Mouse (Mus musculus): ENCODE data around the gene Comt. TPM values are rescaled to one million over a fixed set of nuclear protein-coding genes. Genes with fewer than 3 reads are reported as not detected.

The Comt gene
- polyA plus RNA-seq (2014; fragmentation: Nextera tagmentation; extraction: Ambion mirVana) = 50.8 and 52.5 TPM in 2 replicates

GRCm38 (mm10) chr16:18426802-18427280 is at the start of gene Comt:
Comt (minus strand) TSS chr16:18426852.
- H3K27ac ChIP-seq (ENCODE audit: low read depth, low read length) = no peak within 1 kb of the TSS
- peak within 1 kb of the TSS; percentile 83 for H3K9ac ChIP-seq (ENCODE audit: low read length)
- H3K9me3 ChIP-seq (ENCODE audit: control insufficient read depth, low read length) = no peaks in the 10 kb centered on the region
- no peaks in the 10 kb centered on the region for H3K36me3 ChIP-seq (ENCODE audit: control insufficient read depth, insufficient read depth, low read length)
- peak; percentile 88 for DNase-seq (ENCODE audit: low spot score, missing footprints)
- peak within 1 kb of the TSS; percentile 81 for H3K4me2 ChIP-seq
- H3K27me3 ChIP-seq (ENCODE audit: control insufficient read depth, insufficient read depth, low read length) = no peaks in the 10 kb centered on the region
- no peak for ATAC-seq (ENCODE audit: low FRiP score)
- H3K4me1 ChIP-seq (ENCODE audit: control insufficient read depth, insufficient read depth, low read length) = peaks cover 7% of the 10 kb centered on the region
- peak within 1 kb of the TSS; percentile 67 for H3K4me3 ChIP-seq (ENCODE audit: low read depth, low read length)
- 60% methylated on average over 5 of the region's 5 CpGs for WGBS

- 78% methylated on average over 2 of the region's 2 CpGs for WGBS
- no peak for ATAC-seq (ENCODE audit: low FRiP score)
- H3K27me3 ChIP-seq (ENCODE audit: control insufficient read depth, insufficient read depth, low read length) = no peaks in the 10 kb centered on the region
- H3K9me3 ChIP-seq (ENCODE audit: control insufficient read depth, low read length) = no peaks in the 10 kb centered on the region
- H3K27ac ChIP-seq (ENCODE audit: low read depth, low read length) = no peak overlapping the region
- no peak overlapping the region for H3K4me2 ChIP-seq
- no peaks in the 10 kb centered on the region for H3K4me1 ChIP-seq (ENCODE audit: control insufficient read depth, insufficient read depth, low read length)
- DNase-seq (ENCODE audit: low spot score, missing footprints) = no peak
- H3K36me3 ChIP-seq (ENCODE audit: control insufficient read depth, insufficient read depth, low read length) = peaks cover 2% of the 10 kb centered on the region; the same call in 1 of the 2 replicates
- H3K4me3 ChIP-seq (ENCODE audit: low read depth, low read length) = no peak overlapping the region
- H3K9ac ChIP-seq (ENCODE audit: low read length) = no peak overlapping the region
These were observed 47.4 kb upstream of the Comt start for GRCm38 (mm10) chr16:18474021-18474420.

- H3K27ac ChIP-seq (ENCODE audit: low read depth, low read length) = no peak overlapping the region
- no peak overlapping the region for H3K4me2 ChIP-seq
- DNase-seq (ENCODE audit: low spot score, missing footprints) (peak; percentile 31), ATAC-seq (ENCODE audit: low FRiP score) (no peak)
- 93% methylated on average over 8 of the region's 8 CpGs for WGBS
- no peaks in the 10 kb centered on the region for H3K27me3 ChIP-seq (ENCODE audit: control insufficient read depth, insufficient read depth, low read length)
- peaks cover 2% of the 10 kb centered on the region; the same call in 1 of the 2 replicates for H3K36me3 ChIP-seq (ENCODE audit: control insufficient read depth, insufficient read depth, low read length)
- no peak overlapping the region for H3K9ac ChIP-seq (ENCODE audit: low read length)
- no peaks in the 10 kb centered on the region for H3K4me1 ChIP-seq (ENCODE audit: control insufficient read depth, insufficient read depth, low read length)
- no peaks in the 10 kb centered on the region for H3K9me3 ChIP-seq (ENCODE audit: control insufficient read depth, low read length)
- no peak overlapping the region for H3K4me3 ChIP-seq (ENCODE audit: low read depth, low read length)
These were observed 46.3 kb upstream of the Comt start for GRCm38 (mm10) chr16:18472976-18473375.

DNA sequence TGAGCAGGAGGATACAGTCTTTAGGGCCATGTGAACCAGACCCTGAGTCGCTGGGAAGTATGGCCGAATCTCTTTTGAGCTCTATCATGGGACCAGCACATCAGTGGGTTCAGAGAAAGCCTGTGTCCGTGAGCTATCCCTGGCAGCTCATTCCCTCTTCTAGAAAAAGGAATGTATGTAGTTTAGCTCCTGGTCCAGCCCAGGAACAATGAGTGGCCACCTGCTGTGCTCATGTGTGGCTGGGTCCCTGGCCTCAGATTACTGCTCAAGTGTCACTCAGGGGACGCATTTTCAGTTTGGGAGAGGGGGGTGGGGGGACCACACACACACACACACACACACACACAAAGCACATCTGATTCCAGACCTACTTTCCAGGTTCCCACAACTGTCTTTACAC is 45.8 kb upstream of the Comt start:
- DNase-seq (ENCODE audit: low spot score, missing footprints) = peak; percentile 51
- Histone ChIP-seq H3K4me1 (ENCODE audit: control insufficient read depth, insufficient read depth, low read length) (no peaks in the 10 kb centered on the region), H3K4me3 (ENCODE audit: low read depth, low read length) (no peak overlapping the region), H3K27ac (ENCODE audit: low read depth, low read length) (no peak overlapping the region), H3K9me3 (ENCODE audit: control insufficient read depth, low read length) (no peaks in the 10 kb centered on the region), H3K27me3 (ENCODE audit: control insufficient read depth, insufficient read depth, low read length) (no peaks in the 10 kb centered on the region), H3K36me3 (ENCODE audit: control insufficient read depth, insufficient read depth, low read length) (peaks cover 2% of the 10 kb centered on the region; the same call in 1 of the 2 replicates), H3K4me2 (no peak overlapping the region), H3K9ac (ENCODE audit: low read length) (no peak overlapping the region)
- ATAC-seq (ENCODE audit: low FRiP score) = no peak
- WGBS = 69% methylated on average over 4 of the region's 4 CpGs

GRCm38 (mm10) chr16:18471976-18472375 is 45.3 kb upstream of the Comt start:
- Histone ChIP-seq H3K9ac (ENCODE audit: low read length) (no peak overlapping the region), H3K4me2 (no peak overlapping the region), H3K4me3 (ENCODE audit: low read depth, low read length) (no peak overlapping the region), H3K36me3 (ENCODE audit: control insufficient read depth, insufficient read depth, low read length) (peaks cover 2% of the 10 kb centered on the region; the same call in 1 of the 2 replicates), H3K27ac (ENCODE audit: low read depth, low read length) (no peak overlapping the region), H3K27me3 (ENCODE audit: control insufficient read depth, insufficient read depth, low read length) (no peaks in the 10 kb centered on the region), H3K9me3 (ENCODE audit: control insufficient read depth, low read length) (no peaks in the 10 kb centered on the region), H3K4me1 (ENCODE audit: control insufficient read depth, insufficient read depth, low read length) (no peaks in the 10 kb centered on the region)
- ATAC-seq (ENCODE audit: low FRiP score) (no peak), DNase-seq (ENCODE audit: low spot score, missing footprints) (peak; percentile 70)
- 80% methylated on average over 6 of the region's 6 CpGs for WGBS

DNA sequence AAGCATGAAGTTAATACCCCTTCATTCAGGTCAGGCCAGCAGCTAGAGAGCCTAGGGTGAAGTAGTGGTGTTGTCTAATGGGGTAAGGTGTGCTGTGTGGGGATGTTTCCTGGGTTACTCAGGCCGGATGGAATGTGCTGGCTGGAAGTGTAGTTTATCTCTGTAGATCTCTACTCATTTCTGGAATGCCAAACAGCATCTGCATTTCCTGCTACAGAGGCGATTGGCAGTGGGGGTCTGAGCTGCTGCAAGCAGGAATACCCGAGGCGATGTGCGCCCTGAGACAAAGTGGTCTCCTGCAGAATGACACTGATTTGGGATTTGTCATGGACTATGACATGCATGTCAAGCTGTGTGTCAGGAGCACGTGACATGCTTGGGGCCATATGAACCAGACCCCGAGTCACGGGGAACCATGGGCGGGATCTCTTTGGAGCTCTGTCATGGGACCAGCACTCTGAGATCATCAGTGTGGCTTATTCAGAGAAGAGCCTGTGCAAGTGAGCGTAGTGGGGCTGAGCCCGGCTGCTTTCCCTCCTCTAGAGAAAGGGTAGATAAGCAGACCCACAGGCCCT is 44.8 kb upstream of the Comt start:
- Histone ChIP-seq H3K36me3 (ENCODE audit: control insufficient read depth, insufficient read depth, low read length) (peaks cover 2% of the 10 kb centered on the region; the same call in 1 of the 2 replicates), H3K9me3 (ENCODE audit: control insufficient read depth, low read length) (no peaks in the 10 kb centered on the region), H3K4me1 (ENCODE audit: control insufficient read depth, insufficient read depth, low read length) (no peaks in the 10 kb centered on the region), H3K27me3 (ENCODE audit: control insufficient read depth, insufficient read depth, low read length) (no peaks in the 10 kb centered on the region), H3K9ac (ENCODE audit: low read length) (no peak overlapping the region), H3K4me3 (ENCODE audit: low read depth, low read length) (no peak overlapping the region), H3K4me2 (no peak overlapping the region), H3K27ac (ENCODE audit: low read depth, low read length) (no peak overlapping the region)
- WGBS = 88% methylated on average over 11 of the region's 11 CpGs
- ATAC-seq (ENCODE audit: low FRiP score) (no peak), DNase-seq (ENCODE audit: low spot score, missing footprints) (peak; percentile 44)

- Histone ChIP-seq H3K4me2 (no peak overlapping the region), H3K27me3 (ENCODE audit: control insufficient read depth, insufficient read depth, low read length) (no peaks in the 10 kb centered on the region), H3K27ac (ENCODE audit: low read depth, low read length) (no peak overlapping the region), H3K4me3 (ENCODE audit: low read depth, low read length) (no peak overlapping the region), H3K9me3 (ENCODE audit: control insufficient read depth, low read length) (no peaks in the 10 kb centered on the region), H3K4me1 (ENCODE audit: control insufficient read depth, insufficient read depth, low read length) (no peaks in the 10 kb centered on the region), H3K36me3 (ENCODE audit: control insufficient read depth, insufficient read depth, low read length) (peaks cover 2% of the 10 kb centered on the region; the same call in 1 of the 2 replicates), H3K9ac (ENCODE audit: low read length) (no peak overlapping the region)
- DNase-seq (ENCODE audit: low spot score, missing footprints) (peak; percentile 61), ATAC-seq (ENCODE audit: low FRiP score) (no peak)
- 35% methylated on average over 1 of the region's 1 CpGs for WGBS
These were observed 44.2 kb upstream of the Comt start for GRCm38 (mm10) chr16:18470829-18471228.

DNA sequence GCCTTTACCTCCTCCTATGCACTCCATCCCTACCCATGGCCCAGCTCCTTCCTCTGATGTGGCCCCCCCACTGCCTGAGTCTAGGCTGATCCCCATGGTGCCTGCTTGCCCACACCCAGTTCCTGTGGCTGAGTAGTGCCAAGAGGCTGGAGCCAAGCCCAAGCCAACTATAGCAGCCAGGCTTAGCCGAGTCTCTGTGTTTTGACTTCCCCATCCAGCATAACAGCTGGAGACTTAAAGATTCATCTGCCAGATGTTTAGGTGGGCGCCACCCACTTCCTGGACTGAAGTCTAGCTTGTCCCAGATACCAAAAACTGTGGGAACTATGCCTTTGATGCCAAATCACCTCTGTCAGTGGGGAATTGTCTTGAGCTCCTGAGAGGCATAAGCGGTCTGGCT is 37.6 kb upstream of the Comt start:
- Histone ChIP-seq H3K36me3 (ENCODE audit: control insufficient read depth, insufficient read depth, low read length) (peaks cover 2% of the 10 kb centered on the region; the same call in 1 of the 2 replicates), H3K27me3 (ENCODE audit: control insufficient read depth, insufficient read depth, low read length) (no peaks in the 10 kb centered on the region), H3K4me3 (ENCODE audit: low read depth, low read length) (no peak overlapping the region), H3K27ac (ENCODE audit: low read depth, low read length) (no peak overlapping the region), H3K4me2 (no peak overlapping the region), H3K9ac (ENCODE audit: low read length) (no peak overlapping the region), H3K4me1 (ENCODE audit: control insufficient read depth, insufficient read depth, low read length) (peaks cover 11% of the 10 kb centered on the region), H3K9me3 (ENCODE audit: control insufficient read depth, low read length) (no peaks in the 10 kb centered on the region)
- no peak for ATAC-seq (ENCODE audit: low FRiP score)
- DNase-seq (ENCODE audit: low spot score, missing footprints) = peak; percentile 54
- WGBS = 72% methylated on average over 3 of the region's 3 CpGs

DNA sequence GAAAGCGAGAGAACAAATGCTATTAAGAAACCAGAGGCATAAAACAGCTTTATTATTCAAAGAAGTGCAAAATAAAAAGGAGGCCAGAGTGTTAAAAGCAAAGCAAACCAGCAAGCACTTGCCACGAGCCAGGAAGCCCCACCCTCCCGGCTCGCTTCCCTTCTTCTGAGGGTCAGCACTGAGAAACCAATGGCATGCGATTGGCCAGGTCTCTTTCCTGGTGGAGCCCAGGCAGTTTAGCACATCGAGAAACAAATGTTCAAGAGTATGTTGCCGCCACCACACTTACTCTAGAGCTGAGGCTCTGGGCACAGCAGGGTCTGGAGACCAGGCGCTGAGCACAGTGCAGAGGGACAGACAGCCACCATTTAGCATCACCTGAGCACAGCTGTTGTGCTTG is 35.9 kb upstream of the Comt start:
- 60% methylated on average over 8 of the region's 8 CpGs for WGBS
- Histone ChIP-seq H3K27me3 (ENCODE audit: control insufficient read depth, insufficient read depth, low read length) (no peaks in the 10 kb centered on the region), H3K9ac (ENCODE audit: low read length) (no peak overlapping the region), H3K4me1 (ENCODE audit: control insufficient read depth, insufficient read depth, low read length) (peaks cover 17% of the 10 kb centered on the region), H3K36me3 (ENCODE audit: control insufficient read depth, insufficient read depth, low read length) (no peaks in the 10 kb centered on the region), H3K9me3 (ENCODE audit: control insufficient read depth, low read length) (no peaks in the 10 kb centered on the region), H3K27ac (ENCODE audit: low read depth, low read length) (no peak overlapping the region), H3K4me3 (ENCODE audit: low read depth, low read length) (no peak overlapping the region), H3K4me2 (no peak overlapping the region)
- DNase-seq (ENCODE audit: low spot score, missing footprints) (peak; percentile 41), ATAC-seq (ENCODE audit: low FRiP score) (no peak)
